Mouse (Mus musculus): ENCODE measurements at regions not wholly inside any gene's neighbourhood (a gene's known extent, or its start where the extent isn't known, plus 50 kb on each side); places are given as distances from the start of the nearest gene placed in this dataset.

GRCm38 (mm10) chr4:31823574-31824348 is 140.1 kb upstream of the Map3k7 start:
- intact Hi-C loops (cut with DNase I) = loop anchor here (10.0 kb wide), 1 partner anchor 111 kb away; no protein-coding TSS in a partner anchor

GRCm38 (mm10) chr4:31824518-31825437 is 139.1 kb upstream of the Map3k7 start:
- intact Hi-C loops (cut with DNase I) = loop anchor here (10.0 kb wide), 1 partner anchor 110 kb away; no protein-coding TSS in a partner anchor

GRCm38 (mm10) chr4:31825438-31825830 is 138.5 kb upstream of the Map3k7 start:
- intact Hi-C loops (cut with DNase I) = loop anchor here (10.0 kb wide), 1 partner anchor 109 kb away; no protein-coding TSS in a partner anchor

DNA sequence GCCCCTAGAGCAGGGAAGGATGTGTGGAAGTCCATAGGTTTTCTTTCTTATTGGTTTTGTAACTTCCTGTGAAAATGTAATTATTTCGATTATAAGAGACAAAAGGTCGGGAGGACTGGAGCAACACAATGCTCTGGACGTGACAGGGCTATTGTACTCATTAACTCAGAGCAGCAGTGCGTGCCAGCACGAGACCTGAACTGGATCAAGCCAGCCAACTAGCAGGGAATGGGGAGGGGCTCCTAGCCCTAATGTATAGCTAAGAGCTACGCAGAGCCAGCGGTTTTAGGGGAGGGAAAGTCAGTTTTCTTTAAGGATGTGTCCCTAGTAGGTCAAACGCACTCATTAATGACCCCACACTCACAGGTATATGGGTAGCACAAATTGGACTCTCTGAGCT is 137.2 kb upstream of the Map3k7 start:
- intact Hi-C loops (cut with DNase I) = loop anchor here (10.0 kb wide), 1 partner anchor 108 kb away; no protein-coding TSS in a partner anchor

GRCm38 (mm10) chr4:31827266-31827665 is 136.6 kb upstream of the Map3k7 start:
- intact Hi-C loops (cut with DNase I) = loop anchor here (10.0 kb wide), 1 partner anchor 108 kb away; no protein-coding TSS in a partner anchor

- intact Hi-C loops (cut with DNase I) = no loop called here
Measured at GRCm38 (mm10) chr4:31830241-31830640, 133.7 kb upstream of the Map3k7 start.

GRCm38 (mm10) chr4:31831469-31831868 is 132.4 kb upstream of the Map3k7 start:
- intact Hi-C loops (cut with DNase I) = no loop called here

DNA sequence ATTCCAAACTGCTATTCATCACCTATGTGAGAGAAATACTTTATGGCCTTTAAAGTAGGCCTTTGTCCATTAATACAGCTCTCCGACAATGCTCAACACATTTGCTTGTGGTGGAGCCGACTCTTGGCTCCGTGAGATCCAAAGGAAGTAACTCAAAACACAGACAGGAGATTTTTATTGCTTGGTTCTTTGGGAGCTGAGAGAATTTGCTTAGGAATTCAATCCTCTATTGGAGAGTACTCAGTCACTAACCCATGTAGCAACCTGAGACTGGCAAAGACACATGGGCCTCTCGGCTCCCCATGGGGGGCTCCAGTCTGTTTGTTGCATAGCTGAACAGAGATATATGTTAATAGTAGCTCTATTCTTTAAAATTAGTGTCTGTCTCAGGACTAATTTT is 130.1 kb upstream of the Map3k7 start:
- intact Hi-C loops (cut with DNase I) = no loop called here

DNA sequence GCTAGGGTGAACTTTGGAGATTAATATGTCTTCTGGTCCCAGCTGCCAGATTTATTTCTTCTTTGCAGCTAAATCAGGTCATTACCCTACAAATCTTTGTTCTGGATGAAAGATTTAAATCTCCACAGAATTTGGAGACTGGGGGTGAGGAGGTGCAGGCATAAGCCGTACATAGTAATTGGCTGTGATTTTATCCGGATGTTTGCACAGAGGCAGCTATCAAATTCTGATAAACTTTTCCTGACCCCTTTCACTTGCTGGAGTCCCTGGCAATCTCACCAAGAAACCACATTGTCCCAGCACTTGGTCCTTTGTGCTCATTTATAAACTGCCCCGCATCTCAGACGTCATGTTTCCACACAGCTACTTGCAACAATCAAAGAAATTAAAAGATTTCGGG is 128.8 kb upstream of the Map3k7 start:
- intact Hi-C loops (cut with DNase I) = no loop called here

DNA sequence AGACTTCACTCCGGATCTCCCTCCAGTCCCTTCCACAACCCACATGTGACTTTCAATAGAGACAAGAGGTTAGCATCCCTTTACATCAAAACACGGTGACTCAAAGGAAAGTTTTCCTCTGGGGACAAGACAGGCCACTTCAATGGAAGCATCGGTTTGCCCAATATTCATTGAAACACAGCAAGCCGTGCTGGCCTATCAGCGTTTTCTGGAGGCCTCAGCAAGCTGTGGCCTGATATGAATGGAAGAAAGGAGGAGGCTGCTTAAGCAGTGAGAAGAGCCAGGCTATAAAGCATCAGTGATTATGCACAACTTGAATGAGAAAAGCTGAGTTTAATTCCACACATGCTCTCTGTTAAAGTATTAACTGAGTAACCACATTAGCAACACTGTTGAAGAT is 125.3 kb upstream of the Map3k7 start:
- intact Hi-C loops (cut with DNase I) = no loop called here

DNA sequence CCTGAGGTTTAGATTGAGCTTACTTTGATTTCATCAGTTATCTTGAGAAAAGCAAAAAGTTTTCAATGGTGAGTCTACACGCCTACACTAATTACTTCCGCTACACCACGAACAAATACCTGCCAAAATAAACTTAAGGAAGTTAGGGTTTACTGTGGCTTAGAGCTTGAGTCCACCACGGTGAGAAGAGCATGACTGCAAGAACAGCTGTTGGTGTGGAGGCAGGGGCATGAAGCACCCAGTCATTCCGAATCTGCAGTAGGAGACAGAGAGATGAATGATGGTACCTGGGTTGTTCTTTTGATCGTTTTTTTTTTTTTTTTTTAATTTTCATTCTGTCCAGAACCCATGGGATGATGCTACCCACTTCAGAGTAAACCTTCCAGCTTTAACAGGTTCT is 114.1 kb upstream of the Map3k7 start:
- intact Hi-C loops (cut with DNase I) = no loop called here

DNA sequence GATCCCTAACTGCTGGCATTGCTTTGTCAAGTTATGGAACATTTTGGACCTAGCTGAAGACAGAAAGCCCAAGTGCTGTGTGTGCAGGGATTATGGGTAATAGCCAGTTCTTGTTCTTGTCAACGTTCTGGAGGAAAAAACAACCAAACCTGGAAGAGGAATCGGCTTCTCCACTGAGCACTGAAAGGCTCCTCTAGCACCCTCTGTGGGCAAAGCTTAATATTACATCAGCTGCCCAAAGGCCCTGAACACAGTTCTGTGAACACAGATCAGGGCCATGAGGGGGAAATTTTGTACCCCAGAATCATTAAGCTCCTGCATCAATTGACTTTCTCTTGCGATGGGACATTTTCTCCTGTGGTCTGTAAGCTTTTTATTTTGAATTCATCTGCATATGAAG is 112.9 kb upstream of the Map3k7 start:
- intact Hi-C loops (cut with DNase I) = no loop called here

DNA sequence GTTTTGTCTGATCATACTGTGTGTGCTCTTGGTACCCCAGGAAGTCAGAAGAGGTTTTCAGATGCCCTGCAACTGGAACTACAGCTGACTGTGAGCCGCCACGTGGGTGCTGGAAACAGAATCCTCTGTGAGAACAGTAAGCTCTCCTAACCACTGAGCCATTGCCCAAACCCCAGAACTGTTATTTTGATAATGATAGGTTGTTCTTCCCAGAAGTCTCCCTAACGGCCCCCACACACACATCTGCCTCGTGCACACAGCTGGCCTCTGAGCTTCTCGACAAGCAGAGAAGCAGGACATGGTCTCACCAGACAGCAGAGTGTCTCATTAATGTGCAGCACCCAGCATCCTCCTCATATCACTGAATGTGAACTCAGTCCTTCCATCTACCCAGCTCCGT is 110.0 kb upstream of the Map3k7 start:
- intact Hi-C loops (cut with DNase I) = no loop called here

DNA sequence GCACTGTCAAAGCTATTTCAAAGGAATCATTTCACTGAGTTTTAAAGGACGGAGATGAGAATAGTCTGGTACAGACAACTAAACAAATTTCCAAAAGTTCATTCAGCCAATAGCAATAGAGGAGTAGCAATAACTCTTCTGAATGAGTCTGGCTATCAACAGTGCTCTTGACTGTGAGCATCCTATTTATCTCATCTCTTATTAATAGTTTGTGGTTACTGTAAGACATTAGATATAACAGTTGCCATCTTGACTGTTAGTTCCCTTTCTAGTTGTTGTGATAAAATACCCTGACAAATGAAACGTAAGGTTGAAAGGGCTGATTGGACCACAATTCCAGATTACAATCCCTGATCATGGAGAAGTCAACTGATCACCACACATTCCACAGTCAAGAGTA is 103.5 kb upstream of the Map3k7 start:
- intact Hi-C loops (cut with DNase I) = no loop called here

GRCm38 (mm10) chr4:31861172-31861571 is 102.7 kb upstream of the Map3k7 start:
- intact Hi-C loops (cut with DNase I) = no loop called here

GRCm38 (mm10) chr4:31872985-31873983 is 90.6 kb upstream of the Map3k7 start:
- intact Hi-C loops (cut with DNase I) = no loop called here

- intact Hi-C loops (cut with DNase I) = no loop called here
Measured at GRCm38 (mm10) chr4:31877389-31877788, 86.5 kb upstream of the Map3k7 start.

DNA sequence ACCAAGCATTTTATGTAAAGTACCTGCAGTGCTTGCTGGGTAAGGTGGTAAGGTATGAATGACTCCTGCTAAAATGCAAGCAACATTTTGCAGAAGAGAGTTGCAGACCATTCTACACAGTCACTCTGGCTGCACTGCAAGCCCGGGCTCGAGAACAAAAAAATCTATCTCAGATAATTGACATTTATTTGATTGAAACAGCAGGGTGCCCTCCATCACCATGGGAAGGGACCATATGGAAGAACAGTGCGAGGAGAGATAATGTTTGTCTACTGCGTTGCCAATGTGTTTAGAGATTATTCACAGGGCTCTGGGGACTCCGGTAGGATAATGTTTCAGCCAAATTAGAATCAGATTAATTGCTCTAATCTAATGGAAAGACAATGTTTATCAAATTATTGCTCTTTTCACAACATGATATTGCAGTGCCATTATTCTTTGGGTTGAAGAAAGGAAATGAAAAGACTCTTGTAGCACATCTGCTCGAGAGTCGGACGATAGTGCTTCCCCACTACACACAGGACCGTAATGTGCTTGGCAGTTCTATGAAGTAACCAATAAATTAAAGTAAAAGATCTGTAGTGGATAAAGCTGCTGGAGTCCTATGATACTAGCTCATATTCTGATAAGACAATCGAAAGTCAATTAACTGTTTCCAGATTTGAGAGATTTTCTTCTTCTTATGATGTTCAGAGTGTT is 85.3 kb upstream of the Map3k7 start:
- intact Hi-C loops (cut with DNase I) = no loop called here

DNA sequence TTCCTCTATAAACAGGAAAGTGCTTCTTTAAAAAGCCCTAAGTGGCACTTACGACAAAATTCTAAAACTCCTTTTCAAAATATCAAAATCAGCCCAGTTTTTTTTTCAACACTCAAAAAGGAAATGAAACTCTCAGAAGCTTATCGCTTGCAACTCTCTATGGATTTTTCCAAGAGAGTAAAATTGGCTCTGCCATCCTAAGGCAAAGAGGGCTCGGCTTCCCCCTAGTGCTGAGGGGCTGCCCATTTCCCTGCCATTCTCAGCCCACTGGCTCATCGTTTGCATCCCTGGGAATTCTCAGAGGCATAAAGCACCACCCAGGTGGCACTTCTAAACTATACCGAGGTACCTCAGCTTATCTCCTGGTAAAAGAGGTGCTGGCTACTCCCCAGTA is 84.7 kb upstream of the Map3k7 start:
- intact Hi-C loops (cut with DNase I) = no loop called here

DNA sequence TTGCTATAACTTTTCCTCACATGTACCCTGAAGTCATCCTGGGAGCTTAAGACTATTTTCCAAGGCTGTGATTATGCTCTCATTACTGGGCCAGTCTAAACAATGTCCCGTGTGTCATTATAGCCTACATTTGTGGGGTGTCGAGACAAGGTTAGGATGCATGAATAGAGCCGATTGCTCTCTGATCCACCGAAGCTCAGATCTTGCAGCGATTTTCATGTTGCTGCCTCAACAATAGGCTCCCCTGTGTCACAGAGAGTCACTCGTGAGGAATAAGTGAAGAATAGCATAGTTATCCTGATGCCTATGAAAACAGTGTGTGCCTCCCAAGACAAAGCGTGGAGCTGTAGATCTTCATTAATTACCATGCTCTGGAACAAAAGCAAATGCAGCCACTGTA is 83.7 kb upstream of the Map3k7 start:
- intact Hi-C loops (cut with DNase I) = no loop called here
